Mouse (Mus musculus): Measurements from ENCODE around the gene Lrp8. TPM values are rescaled to one million over a fixed set of nuclear protein-coding genes. Genes with fewer than 3 reads are reported as not detected.

Gene Lrp8
- polyA plus RNA-seq, 1 experiment = 1.4 TPM

DNA sequence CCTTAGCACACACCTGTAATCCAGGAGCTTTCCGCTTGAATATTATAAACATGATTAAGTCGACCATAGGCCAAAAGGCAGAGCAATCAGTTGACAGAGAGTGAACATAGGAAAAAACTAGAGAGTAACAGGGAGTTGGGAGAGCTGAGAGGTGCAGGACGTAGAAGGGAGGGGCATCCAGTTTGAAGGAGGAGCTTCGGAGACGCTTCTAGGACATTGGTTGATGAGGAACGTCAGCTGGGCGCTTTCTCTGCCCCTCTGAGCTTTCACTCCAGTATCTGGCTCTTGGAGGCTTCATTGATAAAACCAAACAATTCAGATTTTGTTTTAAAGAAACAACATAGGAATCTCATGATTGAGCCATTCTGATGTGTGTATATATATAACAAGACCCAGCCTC lies 84.3 kb downstream of the Lrp8 start:
- Histone ChIP-seq H3K36me3 (ENCODE audit: control insufficient read depth) (peaks cover 75% of the 10 kb centered on the region), H3K9me3 (ENCODE audit: control insufficient read depth, low read length) (no peaks in the 10 kb centered on the region), H3K4me1 (ENCODE audit: control insufficient read depth) (peaks cover 39% of the 10 kb centered on the region), H3K4me3 (replicated peaks) (no peak overlapping the region), H3K27me3 (ENCODE audit: control insufficient read depth) (no peaks in the 10 kb centered on the region)
- TF ChIP-seq GATA1 (IDR thresholded peaks at IDR 0.05; ENCODE audit: low read length) = no peak
- no peak for TF ChIP-seq TAL1 (IDR thresholded peaks at IDR 0.05; ENCODE audit: low read length)

DNA sequence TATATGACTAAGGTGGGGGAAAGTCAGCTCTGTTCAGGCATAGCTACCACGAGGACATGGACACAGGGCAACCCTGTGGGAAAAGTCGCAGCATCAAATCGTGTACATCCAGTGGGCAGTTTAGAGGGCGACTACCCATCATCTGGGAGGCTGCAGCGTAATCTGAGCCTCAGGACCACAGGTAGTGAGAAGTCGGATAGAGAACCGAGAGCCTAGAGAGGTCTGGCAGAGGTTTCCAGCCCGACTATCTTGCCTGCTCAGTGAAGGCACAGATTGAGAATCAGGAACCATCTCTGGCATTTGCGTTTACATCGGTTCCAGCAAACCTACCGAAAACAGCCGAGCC lies 87.3 kb downstream of the Lrp8 start:
- no peaks in the 10 kb centered on the region for H3K9me3 ChIP-seq (ENCODE audit: control insufficient read depth, low read length)
- H3K4me1 ChIP-seq (ENCODE audit: control insufficient read depth) = peaks cover 35% of the 10 kb centered on the region
- no peaks in the 10 kb centered on the region for H3K27me3 ChIP-seq (ENCODE audit: control insufficient read depth)
- H3K36me3 ChIP-seq (ENCODE audit: control insufficient read depth) = peaks cover 72% of the 10 kb centered on the region
- H3K4me3 ChIP-seq (replicated peaks) = peak overlapping the region; percentile 79
- no peak for TF ChIP-seq GATA1 (IDR thresholded peaks at IDR 0.05; ENCODE audit: low read length)
- no peak for TF ChIP-seq TAL1 (IDR thresholded peaks at IDR 0.05; ENCODE audit: low read length)

DNA sequence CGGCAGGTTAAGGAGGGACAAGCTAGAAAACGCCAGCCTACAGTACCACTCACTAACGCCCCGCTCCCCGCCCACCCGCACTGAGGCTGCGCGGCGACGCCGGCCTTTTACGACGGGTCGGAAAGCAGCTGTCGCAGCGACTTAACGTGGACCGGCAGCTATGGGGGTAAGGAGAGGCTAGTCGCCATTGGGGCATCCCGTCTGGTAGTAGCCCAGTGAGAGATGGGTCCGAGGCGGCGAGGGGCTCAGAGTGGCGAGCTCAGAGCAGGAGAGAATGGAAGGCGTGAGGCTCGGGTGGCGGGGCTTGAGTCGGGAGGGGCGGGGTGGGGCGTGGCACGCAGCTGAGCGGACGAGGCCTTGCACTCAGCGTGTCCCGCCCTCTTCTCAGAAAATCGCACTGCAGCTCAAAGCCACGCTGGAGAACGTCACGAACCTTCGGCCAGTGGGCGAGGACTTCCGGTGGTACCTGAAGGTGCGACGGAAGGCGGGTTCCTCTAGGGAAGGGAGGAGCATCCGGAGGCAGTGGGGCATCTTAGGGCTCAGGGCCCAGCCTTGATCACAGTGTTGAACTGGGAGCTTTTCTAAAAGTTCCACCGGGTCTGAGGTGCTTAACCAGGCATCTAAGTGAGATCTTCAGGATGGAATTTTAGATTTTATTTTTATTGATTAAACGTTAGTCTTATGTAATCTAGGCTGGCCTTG lies 87.8 kb downstream of the Lrp8 start, which contains the start of gene 0610037L13Rik:
0610037L13Rik (plus strand) TSS at position 83 of the 702 bp plus-strand sequence.
- H3K4me3 ChIP-seq (replicated peaks) = peak within 1 kb of the TSS; percentile 79
- TF ChIP-seq TAL1 (IDR thresholded peaks at IDR 0.05; ENCODE audit: low read length) (no peak), GATA1 (IDR thresholded peaks at IDR 0.05; ENCODE audit: low read length) (no peak)
- H3K27me3 ChIP-seq (ENCODE audit: control insufficient read depth) = no peaks in the 10 kb centered on the region
- H3K4me1 ChIP-seq (ENCODE audit: control insufficient read depth) = peaks cover 35% of the 10 kb centered on the region
- H3K9me3 ChIP-seq (ENCODE audit: control insufficient read depth, low read length) = no peaks in the 10 kb centered on the region
- H3K36me3 ChIP-seq (ENCODE audit: control insufficient read depth) = peaks cover 72% of the 10 kb centered on the region

DNA sequence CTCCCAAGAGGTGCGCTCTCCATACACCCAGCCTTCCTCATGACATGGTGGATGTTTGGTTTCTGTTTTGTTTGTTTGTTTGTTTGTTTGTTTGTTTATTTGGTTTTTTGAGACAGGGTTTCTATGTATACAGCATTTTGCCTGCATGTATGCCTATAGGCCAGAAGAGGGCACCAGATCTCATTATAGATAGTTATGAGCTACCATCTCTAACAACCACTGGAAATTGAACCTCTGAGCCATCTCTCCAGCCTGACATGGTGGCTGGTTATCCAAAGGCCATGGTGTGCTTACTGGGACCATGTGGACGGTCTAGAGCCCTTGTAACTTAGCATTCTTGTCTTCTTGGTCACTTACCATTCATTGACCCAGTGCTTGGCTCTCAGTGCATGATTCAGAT lies 90.6 kb downstream of the Lrp8 start:
- Histone ChIP-seq H3K4me1 (ENCODE audit: control insufficient read depth) (peaks cover 32% of the 10 kb centered on the region), H3K9me3 (ENCODE audit: control insufficient read depth, low read length) (no peaks in the 10 kb centered on the region), H3K4me3 (replicated peaks) (no peak overlapping the region), H3K27me3 (ENCODE audit: control insufficient read depth) (no peaks in the 10 kb centered on the region), H3K36me3 (ENCODE audit: control insufficient read depth) (peaks cover 69% of the 10 kb centered on the region)
- TF ChIP-seq TAL1 (IDR thresholded peaks at IDR 0.05; ENCODE audit: low read length) (no peak), GATA1 (IDR thresholded peaks at IDR 0.05; ENCODE audit: low read length) (no peak)

DNA sequence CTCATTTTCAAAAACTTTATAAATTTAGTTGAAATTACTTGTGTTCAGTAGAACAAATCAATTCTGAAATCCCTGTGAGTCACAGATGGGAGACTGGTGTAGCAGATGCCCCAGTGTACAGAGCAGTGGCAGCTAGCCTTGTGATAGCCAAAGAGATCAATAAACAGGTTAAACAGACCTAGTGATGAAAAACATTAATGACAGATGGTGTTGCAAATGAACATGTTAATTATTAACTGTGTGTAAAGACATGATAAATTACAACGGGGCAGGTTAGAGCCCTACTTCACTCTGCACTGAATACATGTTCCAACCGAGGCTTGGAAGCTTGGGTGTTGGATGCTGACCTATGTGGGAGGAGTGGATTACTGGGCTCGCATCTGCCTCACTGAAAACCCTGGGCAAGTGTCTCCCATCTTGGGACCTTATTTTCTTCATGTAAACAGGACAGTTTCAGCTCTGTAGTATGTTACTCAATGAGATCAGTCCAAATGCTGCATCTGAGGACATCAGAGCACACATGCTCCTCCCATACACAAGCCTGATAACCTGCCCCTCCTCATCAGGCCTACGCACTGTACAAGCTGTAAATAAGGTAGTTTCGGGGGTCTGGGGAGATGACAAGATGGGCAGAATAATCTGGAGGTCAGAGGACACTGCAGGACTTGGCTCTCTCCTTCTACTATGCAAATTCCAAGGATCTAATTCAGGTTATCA lies 97.3 kb downstream of the Lrp8 start:
- Histone ChIP-seq H3K9me3 (ENCODE audit: control insufficient read depth, low read length) (no peaks in the 10 kb centered on the region), H3K36me3 (ENCODE audit: control insufficient read depth) (peaks cover 70% of the 10 kb centered on the region), H3K27me3 (ENCODE audit: control insufficient read depth) (no peaks in the 10 kb centered on the region), H3K4me3 (replicated peaks) (no peak overlapping the region), H3K4me1 (ENCODE audit: control insufficient read depth) (peaks cover 3% of the 10 kb centered on the region)
- TF ChIP-seq TAL1 (IDR thresholded peaks at IDR 0.05; ENCODE audit: low read length) (no peak), GATA1 (IDR thresholded peaks at IDR 0.05; ENCODE audit: low read length) (no peak)

DNA sequence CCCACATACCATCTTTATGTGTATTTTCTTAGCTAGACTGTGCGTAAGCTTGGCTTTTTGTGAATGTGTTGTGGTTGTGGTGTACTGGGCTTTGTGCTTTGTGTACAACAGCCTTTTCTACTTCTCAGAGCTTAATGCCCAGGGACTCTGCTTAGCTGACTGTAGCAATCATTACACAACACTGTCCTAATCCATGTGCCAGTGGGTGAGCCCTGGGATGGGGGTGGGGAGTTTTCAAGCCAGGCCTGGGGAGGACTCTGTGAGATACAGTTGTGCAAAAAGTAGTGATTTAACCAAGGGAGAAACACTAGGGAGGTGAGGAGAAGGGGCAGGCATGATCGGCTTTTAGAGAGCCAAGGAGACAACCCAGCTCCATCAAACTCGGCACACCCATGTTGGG lies 98.1 kb downstream of the Lrp8 start:
- TF ChIP-seq TAL1 (IDR thresholded peaks at IDR 0.05; ENCODE audit: low read length) = no peak
- no peak for TF ChIP-seq GATA1 (IDR thresholded peaks at IDR 0.05; ENCODE audit: low read length)

GRCm38 (mm10) chr4:107904252-107904651 lies 102.2 kb downstream of the Lrp8 start:
- H3K27me3 ChIP-seq (ENCODE audit: control insufficient read depth) = no peaks in the 10 kb centered on the region
- H3K4me1 ChIP-seq (ENCODE audit: control insufficient read depth) = peaks cover 5% of the 10 kb centered on the region
- no peaks in the 10 kb centered on the region for H3K9me3 ChIP-seq (ENCODE audit: control insufficient read depth, low read length)
- no peak overlapping the region for H3K4me3 ChIP-seq (replicated peaks)
- TF ChIP-seq GATA1 (IDR thresholded peaks at IDR 0.05; ENCODE audit: low read length) = no peak
- no peak for TF ChIP-seq TAL1 (IDR thresholded peaks at IDR 0.05; ENCODE audit: low read length)
- H3K36me3 ChIP-seq (ENCODE audit: control insufficient read depth) = peaks cover 67% of the 10 kb centered on the region

More for the DNA sequence above, 98.1 kb downstream of the Lrp8 start:
- Histone ChIP-seq H3K4me3 (replicated peaks) (no peak overlapping the region), H3K4me1 (ENCODE audit: control insufficient read depth) (peaks cover 5% of the 10 kb centered on the region), H3K9me3 (ENCODE audit: control insufficient read depth, low read length) (no peaks in the 10 kb centered on the region), H3K36me3 (ENCODE audit: control insufficient read depth) (peaks cover 71% of the 10 kb centered on the region), H3K27me3 (ENCODE audit: control insufficient read depth) (no peaks in the 10 kb centered on the region)

GRCm38 (mm10) chr4:107906561-107906960 lies 104.5 kb downstream of the Lrp8 start:
- Histone ChIP-seq H3K9me3 (ENCODE audit: control insufficient read depth, low read length) (no peaks in the 10 kb centered on the region), H3K36me3 (ENCODE audit: control insufficient read depth) (peaks cover 81% of the 10 kb centered on the region), H3K4me3 (replicated peaks) (no peak overlapping the region), H3K4me1 (ENCODE audit: control insufficient read depth) (peaks cover 5% of the 10 kb centered on the region), H3K27me3 (ENCODE audit: control insufficient read depth) (no peaks in the 10 kb centered on the region)
- no peak for TF ChIP-seq GATA1 (IDR thresholded peaks at IDR 0.05; ENCODE audit: low read length)
- TF ChIP-seq TAL1 (IDR thresholded peaks at IDR 0.05; ENCODE audit: low read length) = no peak

- no peaks in the 10 kb centered on the region for H3K9me3 ChIP-seq (ENCODE audit: control insufficient read depth, low read length)
- no peaks in the 10 kb centered on the region for H3K27me3 ChIP-seq (ENCODE audit: control insufficient read depth)
- no peak overlapping the region for H3K4me3 ChIP-seq (replicated peaks)
- no peaks in the 10 kb centered on the region for H3K4me1 ChIP-seq (ENCODE audit: control insufficient read depth)
- H3K36me3 ChIP-seq (ENCODE audit: control insufficient read depth) = peaks cover 79% of the 10 kb centered on the region
- TF ChIP-seq TAL1 (IDR thresholded peaks at IDR 0.05; ENCODE audit: low read length) (no peak), GATA1 (IDR thresholded peaks at IDR 0.05; ENCODE audit: low read length) (no peak)
Measured at GRCm38 (mm10) chr4:107910020-107910419, 108.0 kb downstream of the Lrp8 start.
